Mouse (Mus musculus): ENCODE data around the gene Prelid1. TPM values are rescaled to one million over a fixed set of nuclear protein-coding genes. Genes with fewer than 3 reads are reported as not detected.

The Prelid1 gene
- total RNA-seq, 2 experiments from 2014 or later = 15.6 to 19.6 TPM

DNA sequence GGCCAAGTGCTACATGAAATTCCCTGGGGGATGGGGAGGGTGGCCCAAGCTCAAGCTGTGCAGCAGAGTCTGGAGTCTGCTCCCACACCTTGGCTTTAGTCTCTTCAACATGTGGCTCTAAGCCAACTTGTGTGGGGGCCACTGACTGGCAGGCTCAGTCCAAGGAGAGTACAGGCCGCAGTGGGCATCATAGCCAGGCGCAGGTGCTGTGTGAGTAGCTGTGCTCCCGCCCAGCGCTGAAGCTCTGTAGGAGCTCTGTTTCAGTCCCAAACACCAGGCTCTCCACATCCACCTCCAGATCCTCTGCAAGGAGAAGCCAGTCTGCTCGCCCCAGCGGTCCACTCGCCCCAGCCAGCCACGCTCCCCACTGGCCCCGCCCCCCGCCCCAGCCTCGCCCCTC lies 5.3 kb downstream of the Prelid1 start:
- intact Hi-C loops (cut with DNase I) = no loop called here
- TF ChIP-seq CTCF (IDR thresholded peaks at IDR 0.05) = no peak
- no peak for DNase-seq
- Histone ChIP-seq H3K4me3 (no peak overlapping the region), H3K27ac (no peak overlapping the region)

DNA sequence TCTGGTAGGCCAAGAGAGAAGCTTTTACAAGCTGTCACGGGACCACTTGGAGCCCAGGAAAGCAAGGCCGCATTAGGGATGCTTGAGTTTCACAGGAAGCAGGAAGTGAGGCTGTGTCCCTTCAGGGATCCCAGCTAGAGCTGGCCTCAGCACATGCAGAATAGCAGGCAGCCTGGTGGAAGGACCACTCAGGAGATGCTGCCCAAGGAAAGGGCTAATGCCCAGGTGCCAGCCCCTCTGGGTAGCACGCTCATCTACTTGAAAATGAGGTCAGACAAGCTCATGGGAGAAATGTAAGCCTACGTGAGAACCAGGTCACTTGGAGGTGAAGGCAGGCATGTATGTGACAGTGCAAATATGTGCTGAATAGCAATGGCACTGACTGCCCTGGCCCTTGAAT lies 6.9 kb downstream of the Prelid1 start:
- intact Hi-C loops (cut with DNase I) = no loop called here
- no peak for TF ChIP-seq CTCF (IDR thresholded peaks at IDR 0.05)
- Histone ChIP-seq H3K4me3 (no peak overlapping the region), H3K27ac (no peak overlapping the region)
- no peak for DNase-seq

DNA sequence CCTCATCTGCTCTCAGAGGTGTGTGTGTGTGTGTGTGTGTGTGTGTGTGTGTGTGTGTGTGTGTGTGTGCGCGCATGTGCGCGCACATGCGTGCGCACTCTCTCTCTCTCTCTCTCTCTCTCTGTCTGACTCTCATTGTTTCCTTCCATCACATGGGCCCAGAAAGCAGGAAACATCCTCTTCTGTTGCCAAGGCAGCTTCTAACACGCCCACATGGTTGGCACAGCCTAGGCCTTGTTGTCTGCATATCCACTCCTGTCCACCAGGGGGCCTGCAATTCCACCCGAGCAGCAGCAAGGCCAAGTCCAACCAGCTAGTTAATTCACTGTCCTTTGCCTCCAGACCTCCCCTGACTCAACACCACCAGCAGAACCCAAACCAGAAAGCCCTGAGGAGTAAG lies 7.3 kb downstream of the Prelid1 start:
- H3K4me3 ChIP-seq = no peak overlapping the region
- peak; percentile 83 for DNase-seq
- H3K27ac ChIP-seq = no peak overlapping the region
- intact Hi-C loops (cut with DNase I) = no loop called here
- TF ChIP-seq CTCF (IDR thresholded peaks at IDR 0.05) = peak; percentile 85

- no peak overlapping the region for H3K4me3 ChIP-seq
- TF ChIP-seq CTCF (IDR thresholded peaks at IDR 0.05) = no peak
- no peak for DNase-seq
- intact Hi-C loops (cut with DNase I) = no loop called here
- no peak overlapping the region for H3K27ac ChIP-seq
Observed at GRCm38 (mm10) chr13:55328171-55328570, 7.9 kb downstream of the Prelid1 start.

- Histone ChIP-seq H3K4me3 (no peak overlapping the region), H3K27ac (no peak overlapping the region)
- intact Hi-C loops (cut with DNase I) = no loop called here
- no peak for DNase-seq
- TF ChIP-seq CTCF (IDR thresholded peaks at IDR 0.05) = no peak
Observed at GRCm38 (mm10) chr13:55328641-55329040, 8.3 kb downstream of the Prelid1 start.

- Histone ChIP-seq H3K27ac (no peak overlapping the region), H3K4me3 (peak overlapping the region; percentile 87)
- no peak for TF ChIP-seq CTCF (IDR thresholded peaks at IDR 0.05)
- intact Hi-C loops (cut with DNase I) = no loop called here
- no peak for DNase-seq
Observed at GRCm38 (mm10) chr13:55329109-55329682, 8.9 kb downstream of the Prelid1 start.

DNA sequence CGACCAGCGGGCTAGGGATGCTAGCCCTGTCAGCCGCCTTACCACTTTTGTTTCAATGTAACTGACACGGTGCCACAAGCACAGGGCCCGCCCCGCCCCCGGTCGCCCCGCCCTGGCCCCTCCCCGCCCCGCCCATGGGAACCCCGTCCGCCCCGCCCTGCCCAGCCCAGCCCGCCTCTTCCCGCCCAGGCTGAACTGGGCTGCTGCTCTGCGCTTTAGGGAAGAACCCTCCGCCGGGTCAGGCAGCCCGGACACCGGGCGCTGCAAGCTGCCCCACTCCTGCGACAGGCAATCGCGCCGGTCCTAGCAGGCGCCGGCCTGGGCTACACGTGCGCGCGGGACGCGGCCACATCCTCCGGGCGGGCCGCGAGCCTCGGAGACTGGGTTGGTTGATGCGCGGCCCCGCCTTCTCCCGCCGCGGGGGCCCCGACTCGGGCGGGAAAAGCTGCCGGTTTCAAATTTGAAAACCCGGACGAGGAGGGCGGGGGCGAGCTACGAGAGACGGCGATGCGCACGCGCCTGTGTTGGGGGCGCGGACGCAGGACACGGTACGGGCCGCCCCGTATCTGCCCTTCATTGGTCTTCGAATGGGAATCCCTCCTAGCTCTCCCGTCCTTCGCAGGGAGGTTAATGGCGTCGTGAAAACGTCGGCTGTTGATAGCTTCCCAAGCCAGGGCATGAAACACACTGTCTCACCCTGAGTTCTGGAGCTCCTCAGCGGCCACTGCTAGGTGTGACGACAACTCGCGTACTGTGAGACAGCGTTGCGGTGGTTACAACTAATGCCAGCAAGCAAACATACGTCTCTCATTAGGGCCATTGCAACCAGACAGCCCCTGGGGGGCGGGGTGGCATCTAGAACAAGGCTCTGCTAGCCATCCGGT lies 9.6 kb downstream of the Prelid1 start, which contains the start of gene Mxd3:
Gene Mxd3, minus strand, starts transcription at position 141 of the 884 bp plus-strand sequence.
- peak; percentile 88 for DNase-seq
- TF ChIP-seq CTCF (IDR thresholded peaks at IDR 0.05) = no peak
- intact Hi-C loops (cut with DNase I) = no loop called here
- Histone ChIP-seq H3K27ac (no peak within 1 kb of the TSS), H3K4me3 (peak within 1 kb of the TSS; percentile 87)

DNA sequence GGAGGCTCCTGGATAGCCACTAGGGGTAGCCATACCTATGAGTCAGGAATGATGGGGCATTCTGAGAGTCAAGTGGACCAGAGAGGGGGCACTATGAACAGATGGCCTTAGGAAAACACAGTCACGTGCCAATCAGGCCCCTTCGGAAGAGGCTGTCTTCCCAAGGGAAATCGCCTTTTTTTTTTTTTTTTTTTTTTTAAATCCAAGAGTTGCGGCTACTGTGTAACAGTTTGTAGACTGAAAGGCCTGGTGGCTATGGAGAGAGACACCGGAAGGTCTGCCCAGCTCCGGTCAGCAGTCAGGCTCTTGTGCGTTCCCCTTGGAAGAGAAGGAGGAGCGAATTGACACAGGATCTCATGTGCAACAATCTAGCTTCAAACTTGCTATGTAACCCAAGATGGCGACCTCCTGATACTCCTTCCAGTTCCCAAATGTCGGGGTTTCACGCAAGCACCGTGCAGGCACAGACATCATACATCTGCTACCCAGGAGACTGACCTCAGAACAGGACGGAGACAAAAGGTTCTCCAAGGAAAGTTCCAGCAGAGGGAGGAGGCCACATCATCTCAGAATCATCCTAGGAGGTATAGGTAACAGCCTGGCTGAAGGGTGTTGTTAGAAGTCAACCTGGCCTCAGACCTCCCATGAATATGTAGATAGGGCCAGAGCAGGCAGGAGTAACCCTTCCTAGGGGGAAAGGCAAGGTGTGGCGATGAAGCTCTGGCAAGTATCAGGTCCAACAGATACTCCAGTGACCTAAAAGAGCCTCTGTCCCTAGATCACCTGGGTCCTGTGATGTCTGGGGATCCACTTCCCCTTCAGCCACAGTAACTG lies 10.5 kb downstream of the Prelid1 start:
- TF ChIP-seq CTCF (IDR thresholded peaks at IDR 0.05) = peak; percentile 20
- Histone ChIP-seq H3K4me3 (peak overlapping the region; percentile 87), H3K27ac (no peak overlapping the region)
- intact Hi-C loops (cut with DNase I) = no loop called here
- DNase-seq = no peak

DNA sequence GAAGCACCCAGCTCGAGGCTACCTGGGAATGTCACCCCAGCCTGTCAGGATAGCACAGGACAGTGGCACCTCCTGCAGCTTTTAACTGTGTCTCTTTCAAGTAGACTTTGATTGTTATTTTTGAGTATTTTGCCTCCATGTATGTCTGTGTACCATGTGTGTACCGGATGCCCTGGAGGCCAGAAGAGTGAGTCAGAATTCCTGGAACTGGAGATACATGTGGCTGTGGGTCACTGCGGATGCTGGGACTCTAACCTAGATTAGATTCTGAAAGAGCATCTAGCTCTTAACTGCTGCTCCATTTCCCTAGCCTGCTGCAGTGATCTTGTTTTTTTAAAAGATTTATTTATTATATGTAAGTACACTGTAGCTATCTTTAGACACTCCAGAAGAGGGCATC lies 12.0 kb downstream of the Prelid1 start:
- DNase-seq = no peak
- intact Hi-C loops (cut with DNase I) = no loop called here
- no peak for TF ChIP-seq CTCF (IDR thresholded peaks at IDR 0.05)
- Histone ChIP-seq H3K27ac (no peak overlapping the region), H3K4me3 (no peak overlapping the region)

DNA sequence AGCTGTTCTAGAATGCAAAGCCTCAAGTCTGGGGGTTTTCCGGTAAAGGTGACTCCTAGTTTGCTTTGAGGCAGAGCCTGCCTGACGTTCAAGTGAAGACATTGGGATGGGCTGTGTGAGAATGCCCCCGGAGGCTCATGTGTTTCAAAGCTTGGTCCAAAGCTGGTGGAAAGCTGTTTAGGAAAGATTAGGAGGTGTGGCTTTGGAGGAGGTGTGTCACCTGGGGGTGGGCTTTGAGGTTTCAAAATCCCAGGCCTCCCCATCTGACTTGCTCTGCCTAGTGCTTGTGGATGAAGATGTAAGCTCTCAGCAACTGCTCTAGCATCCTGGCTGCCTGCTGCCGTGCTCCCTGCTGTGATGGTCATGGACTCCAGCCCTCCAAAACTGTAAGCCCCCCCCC lies 15.4 kb downstream of the Prelid1 start:
- TF ChIP-seq CTCF (IDR thresholded peaks at IDR 0.05) = no peak
- no peak for DNase-seq
- H3K4me3 ChIP-seq = no peak overlapping the region
- intact Hi-C loops (cut with DNase I) = no loop called here
- no peak overlapping the region for H3K27ac ChIP-seq

- Histone ChIP-seq H3K27ac (no peak overlapping the region), H3K4me3 (no peak overlapping the region)
- no peak for DNase-seq
- intact Hi-C loops (cut with DNase I) = no loop called here
- TF ChIP-seq CTCF (IDR thresholded peaks at IDR 0.05) = no peak
Observed at GRCm38 (mm10) chr13:55337341-55337975, 17.2 kb downstream of the Prelid1 start.

Data from gastrocnemius, adult 2 months (tissue).